Mouse (Mus musculus) lung, postnatal 36 days (tissue): ENCODE results near the gene Fbxo41.

Experiments used
- DNase-seq: peaks from one replicate; pipeline ENCODE4 v3.0.0; 2022; ENCODE audit warnings: mixed read lengths

The Fbxo41 gene

DNA sequence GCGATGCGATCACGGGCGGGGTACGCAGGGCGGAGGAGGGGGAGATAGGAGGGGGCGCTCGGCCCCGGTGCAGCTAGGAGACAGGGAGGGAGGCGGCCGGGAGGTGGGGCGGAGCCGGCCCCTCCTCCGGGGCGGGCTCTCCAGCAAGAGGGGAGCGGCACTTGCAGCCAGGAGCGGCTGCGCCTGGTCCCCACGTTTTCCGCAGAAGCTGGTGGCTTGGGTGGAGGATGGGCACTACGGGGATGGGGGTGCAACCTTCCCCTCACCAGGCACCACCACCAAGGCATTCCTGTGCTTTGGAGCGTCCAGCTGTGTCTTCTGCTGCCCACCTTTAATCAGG is at the start of gene Fbxo41:
Gene Fbxo41 (minus strand): TSS at position 84 of the 340 bp plus-strand sequence.
- peak; percentile 7 for DNase-seq

DNA sequence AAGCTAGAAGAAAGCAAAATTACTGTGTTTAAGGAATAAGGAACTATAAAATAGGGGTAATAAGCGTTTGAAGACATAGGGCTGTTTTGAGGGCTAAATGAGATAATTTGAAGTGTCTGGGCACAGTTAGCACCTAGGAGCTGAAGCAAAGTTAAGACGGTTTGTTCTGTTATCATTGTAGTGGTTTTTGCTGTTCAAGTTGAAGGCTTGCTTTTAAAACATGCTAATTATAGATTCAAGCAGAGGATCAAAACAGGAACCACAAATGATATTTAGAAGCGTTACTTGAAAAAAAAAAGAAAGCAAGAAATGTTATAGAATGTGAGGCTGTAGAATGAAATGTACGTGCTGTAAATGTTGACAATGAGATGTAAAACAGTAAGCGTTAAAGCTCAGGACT is 44.8 kb upstream of the Fbxo41 start:
- DNase-seq, result no peak

DNA sequence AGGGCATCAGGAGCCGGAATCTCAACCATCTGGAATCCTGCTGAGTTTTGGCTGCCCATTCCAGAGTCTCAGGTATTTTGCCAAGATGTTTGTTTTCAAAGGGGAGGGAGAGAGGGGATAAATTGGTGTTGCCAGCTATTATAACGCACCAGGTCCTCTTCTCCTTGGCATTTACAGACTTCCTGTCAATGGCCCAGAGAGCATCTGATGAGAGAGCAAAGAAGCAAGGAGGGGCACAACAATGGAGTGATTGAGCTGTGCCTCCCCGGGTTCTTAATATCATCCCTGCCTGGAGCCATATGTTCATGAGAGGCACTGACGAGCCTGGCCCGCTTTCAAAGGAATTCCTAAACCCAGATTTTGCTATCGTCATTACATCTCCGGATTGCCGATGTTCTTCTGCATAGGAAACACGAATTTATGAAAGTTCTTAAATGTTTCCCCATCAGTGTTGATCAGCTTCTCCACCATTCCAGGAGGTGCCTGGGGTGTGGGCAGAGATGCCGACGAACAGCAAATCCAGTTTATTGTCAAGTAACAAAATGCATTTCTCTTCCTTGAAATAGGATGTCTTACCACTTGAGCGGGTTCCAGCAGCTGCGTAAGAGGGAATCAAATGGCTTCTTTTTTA is 41.6 kb upstream of the Fbxo41 start:
- no peak for DNase-seq

DNA sequence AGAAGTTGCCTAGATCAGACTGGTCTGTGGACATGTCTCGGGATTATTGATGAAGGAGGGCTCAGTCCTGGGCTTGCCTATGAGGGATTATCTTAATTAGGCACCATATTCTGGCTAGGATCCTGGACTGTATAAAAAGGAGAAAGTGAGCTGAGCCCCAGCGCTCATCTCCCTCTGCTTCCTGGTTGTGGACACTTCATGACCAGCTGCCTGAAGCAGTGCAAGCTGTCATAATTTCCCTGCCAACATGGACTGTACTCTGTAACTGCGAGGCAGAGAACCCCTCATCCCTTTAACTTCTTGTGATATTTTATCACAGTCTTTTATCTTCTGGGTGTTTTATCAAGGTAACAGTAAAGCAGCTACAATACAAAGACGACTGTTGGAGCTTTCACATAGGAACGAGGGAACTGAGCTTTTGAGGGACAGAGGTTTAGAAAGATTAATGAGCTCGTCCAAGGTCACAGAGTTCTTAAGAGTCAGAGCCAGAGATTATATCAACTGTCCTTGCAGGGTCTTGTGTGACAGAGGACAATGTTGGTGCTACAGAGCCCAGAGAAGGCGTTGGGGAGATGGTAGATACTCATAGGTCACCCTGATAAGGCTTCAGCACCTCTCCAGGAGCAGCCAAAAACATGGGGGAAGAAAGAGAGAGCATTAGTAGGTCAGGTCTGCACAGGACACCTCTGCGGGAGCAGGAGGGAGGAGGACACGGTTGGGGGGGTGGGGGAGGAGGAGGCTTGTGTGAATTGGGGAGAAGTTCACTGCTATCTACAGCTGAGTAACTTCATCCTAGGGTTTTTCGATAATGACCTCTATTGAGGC is 40.8 kb upstream of the Fbxo41 start:
- DNase-seq, result no peak

GRCm38 (mm10) chr6:85522825-85523224 is 20.0 kb upstream of the Fbxo41 start:
- DNase-seq, result no peak

DNA sequence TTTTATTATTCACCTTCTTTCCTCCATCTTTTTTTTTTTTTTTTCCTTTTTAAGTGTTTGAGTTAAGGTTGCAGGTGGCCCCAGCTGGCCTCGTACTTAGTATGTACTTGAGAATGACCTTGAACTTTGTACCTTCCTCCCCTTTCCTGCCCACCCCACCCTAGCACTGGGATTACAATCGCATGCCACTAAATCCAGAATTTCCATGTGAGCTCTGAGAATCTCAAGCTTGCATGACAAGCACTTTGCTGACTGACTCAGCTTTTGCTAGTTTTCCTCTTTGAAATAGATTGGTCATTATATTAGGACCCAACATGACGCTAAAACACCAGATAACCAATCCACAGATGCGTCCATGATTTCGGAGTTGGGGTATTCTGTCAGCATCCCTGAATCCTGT is 19.2 kb upstream of the Fbxo41 start:
- no peak for DNase-seq

GRCm38 (mm10) chr6:85518091-85518693 is 15.4 kb upstream of the Fbxo41 start:
- DNase-seq, result no peak

GRCm38 (mm10) chr6:85515941-85516340 is 13.1 kb upstream of the Fbxo41 start:
- DNase-seq, result no peak

DNA sequence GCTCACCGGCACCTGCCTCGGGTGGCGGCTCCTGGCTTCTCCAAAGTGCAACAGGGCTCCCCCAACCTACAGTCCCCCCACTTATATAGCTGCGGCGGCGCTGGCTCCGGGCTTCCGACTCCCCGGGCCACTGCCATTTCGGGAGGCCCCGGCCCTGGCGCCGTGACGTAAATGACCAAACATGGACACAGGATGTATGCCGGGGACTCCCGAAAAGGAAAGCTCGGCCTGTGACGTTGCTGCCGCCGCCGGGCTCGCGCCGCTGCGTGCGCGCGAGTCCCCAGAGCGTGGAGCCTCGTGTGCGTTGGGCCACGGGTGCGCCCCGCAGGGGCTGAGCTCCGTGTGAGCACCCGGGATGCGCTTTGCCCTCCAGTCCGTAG is 10.7 kb upstream of the Fbxo41 start, which contains the start of gene Egr4:
Gene Egr4 (minus strand): TSS at position 59 of the 380 bp plus-strand sequence.
- DNase-seq, result peak; percentile 1

DNA sequence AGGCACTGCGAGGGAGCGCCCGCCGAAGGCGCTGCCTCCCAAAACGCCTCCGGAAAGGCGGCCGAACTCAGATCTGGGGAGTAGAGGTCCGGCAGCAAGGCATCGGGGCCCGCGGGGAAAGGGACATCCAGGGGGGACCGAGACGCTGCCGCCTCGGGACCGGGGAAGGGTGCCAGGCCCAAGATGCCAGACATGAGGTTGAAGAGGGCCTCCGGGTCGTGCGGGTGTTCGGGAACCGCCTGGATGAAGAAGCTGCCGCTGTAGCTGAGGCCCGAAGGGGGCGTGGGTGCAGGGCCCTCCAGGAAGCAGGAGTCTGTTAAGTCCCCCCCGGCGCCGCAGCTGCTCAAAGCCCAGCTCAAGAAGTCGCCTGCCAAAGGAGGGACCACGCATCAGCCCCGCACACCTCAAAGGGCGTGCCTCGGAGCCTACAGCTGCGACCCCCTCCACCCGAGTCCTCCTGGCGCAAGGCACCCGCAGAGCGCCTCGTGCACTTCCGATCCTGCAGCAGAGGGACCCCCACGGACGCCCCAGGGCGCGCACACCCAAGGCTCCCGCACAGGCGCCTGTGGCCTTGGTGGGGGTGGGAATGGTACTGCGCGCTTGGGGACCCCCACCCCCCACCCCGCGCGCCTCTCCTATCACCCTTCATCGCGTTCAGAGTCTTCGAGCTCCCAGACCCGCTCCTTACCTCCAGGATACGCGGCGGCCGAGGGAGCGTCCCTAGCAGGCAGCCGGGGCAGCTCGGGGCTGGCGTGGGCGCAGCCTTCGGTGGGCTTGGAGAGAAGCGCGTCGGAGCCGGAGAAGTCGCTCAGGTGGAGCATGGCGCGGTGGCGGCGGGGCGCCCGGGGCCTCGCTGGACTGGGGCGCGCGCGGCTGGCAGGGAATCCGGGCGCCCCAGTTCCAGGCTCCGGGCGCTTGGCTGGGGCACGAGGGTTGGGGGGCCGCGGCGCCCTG is 10.1 kb upstream of the Fbxo41 start:
- no peak for DNase-seq

- no peak for DNase-seq
Measured at GRCm38 (mm10) chr6:85512056-85512440, 9.3 kb upstream of the Fbxo41 start.

DNA sequence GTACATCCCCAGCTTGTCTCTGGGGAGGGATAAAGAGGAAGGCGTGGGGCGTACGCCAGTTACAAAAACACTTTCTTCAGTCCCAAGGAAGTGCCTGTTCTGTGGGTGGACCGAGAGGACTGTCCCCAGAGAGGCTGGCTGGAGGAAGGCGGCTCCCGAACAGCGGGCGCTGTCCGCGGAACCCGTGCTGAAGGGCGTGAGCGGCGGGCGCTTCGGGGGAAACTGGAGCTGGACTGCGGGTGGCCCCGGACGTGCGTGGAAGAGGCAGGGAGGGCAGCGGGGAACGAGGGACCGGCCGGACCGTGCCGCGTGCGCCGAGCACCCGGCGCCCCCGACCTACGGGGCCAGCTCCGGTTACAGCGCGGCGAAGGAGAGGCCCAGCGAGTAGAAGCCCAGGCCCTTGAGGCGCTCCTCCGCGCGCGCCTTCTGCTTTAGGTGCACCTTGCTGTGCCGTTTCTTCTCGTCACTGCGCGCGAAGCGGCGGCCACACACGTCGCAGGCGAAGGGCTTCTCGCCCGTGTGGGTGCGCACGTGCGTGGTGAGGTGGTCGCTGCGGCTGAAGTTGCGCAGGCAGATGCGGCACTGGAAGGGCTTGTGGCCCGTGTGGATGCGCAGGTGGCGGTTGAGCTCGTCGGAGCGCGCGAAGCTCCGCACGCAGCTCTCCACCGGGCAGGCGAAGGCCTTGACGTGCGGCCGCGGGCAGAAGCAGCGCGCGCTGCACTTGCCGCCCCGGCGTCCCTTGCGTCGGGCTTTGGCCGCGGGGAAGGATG is 8.7 kb upstream of the Fbxo41 start:
- peak; percentile 19 for DNase-seq

- peak; percentile 59 for DNase-seq
Measured at GRCm38 (mm10) chr6:85510476-85510875, 7.7 kb upstream of the Fbxo41 start.

DNA sequence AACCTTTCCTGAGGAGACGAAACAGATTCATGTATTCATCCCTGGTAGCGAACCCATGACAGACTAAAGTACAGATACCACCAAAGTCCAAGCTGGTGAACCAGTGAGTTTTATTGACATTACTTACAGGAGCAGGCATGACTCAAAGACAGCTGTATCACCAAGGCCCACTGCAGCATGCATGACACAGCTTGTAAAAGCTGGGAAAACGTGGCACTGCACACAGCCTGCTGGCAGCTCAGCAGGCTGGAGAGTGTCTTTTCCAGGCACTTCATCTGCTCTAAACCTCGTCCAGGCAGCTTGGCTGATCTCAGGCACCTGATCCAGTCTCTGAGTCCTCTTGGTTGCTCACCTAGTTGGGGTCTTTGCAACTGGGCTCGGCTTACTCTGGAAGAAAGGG is 5.8 kb upstream of the Fbxo41 start:
- no peak for DNase-seq

DNA sequence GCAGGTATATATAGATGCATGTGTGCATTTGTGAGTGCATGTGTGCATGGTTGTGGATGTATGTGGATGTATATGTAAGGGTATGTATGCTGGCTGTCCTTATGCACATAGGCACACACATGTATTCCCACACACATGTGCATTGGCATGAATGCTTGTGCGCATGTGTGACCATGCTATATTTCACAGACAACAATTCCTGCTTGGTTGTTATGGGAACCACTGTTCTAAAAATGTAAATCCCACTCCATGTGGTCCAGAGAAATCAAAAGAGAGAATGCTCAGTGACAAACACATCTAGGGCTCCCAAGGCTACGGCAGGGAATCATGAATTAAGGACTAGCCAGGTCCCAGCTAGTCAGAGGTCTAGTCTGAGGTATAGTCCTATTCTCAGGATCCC is 2.1 kb upstream of the Fbxo41 start:
- DNase-seq, result no peak

GRCm38 (mm10) chr6:85502103-85502910 is 487 bp downstream of the Fbxo41 start:
- DNase-seq, result no peak

DNA sequence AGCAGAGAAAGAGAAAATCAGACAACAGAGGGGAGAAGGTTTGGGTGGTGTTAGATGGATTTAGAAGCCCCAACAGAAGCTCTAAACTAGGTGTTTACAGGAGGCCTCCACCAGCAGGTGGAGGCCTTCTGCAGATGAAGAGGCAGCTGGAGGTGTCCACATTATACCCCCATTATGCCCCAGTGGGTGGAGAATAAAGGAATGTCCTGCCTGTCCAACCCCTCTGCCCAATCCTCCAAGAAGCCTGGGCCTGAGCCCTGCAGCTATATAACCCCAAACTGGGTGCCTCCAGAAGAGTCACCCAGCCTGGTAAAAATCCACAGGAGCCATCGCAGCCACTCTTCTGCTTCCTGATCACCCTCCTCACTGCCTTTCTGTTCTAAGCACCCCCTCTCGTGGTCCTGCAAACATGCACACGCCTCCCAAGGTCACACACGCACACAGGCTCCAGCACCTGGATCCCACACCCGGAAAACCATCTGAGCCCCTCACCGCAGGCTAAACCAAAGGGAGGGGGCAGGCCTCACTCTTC is 1.2 kb downstream of the Fbxo41 start:
- no peak for DNase-seq

- no peak for DNase-seq
Measured at GRCm38 (mm10) chr6:85500416-85500815, 2.4 kb downstream of the Fbxo41 start.

GRCm38 (mm10) chr6:85498147-85498546 is 4.6 kb downstream of the Fbxo41 start:
- DNase-seq, result peak; percentile 5

DNA sequence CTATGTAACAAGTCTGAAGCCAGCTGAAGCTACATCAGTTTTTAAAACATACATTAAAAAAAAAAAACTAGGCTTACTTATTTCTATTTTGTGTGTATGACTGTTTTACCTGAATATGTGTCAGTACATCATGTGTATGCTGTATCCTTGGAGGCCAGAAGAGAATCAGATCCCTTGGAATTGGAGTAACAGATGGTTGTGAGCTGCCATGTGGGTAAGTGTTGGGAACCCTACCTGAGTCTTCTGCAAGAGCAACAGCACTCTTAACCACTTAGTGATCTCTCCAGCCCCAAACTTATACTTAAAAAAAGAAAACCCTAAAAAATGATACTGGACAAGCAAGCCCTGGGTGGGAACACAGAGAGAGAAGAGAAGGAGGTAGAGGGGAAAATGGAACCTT is 5.8 kb downstream of the Fbxo41 start:
- no peak for DNase-seq

GRCm38 (mm10) chr6:85491606-85492005 is 11.2 kb downstream of the Fbxo41 start:
- no peak for DNase-seq
